Mouse (Mus musculus) fat pad, adult 2 months (tissue): ENCODE measurements around the gene Rgs10.

Source experiments
- DNase-seq: peaks from one replicate; pipeline ENCODE4 v3.0.0-alpha.2; 2011; ENCODE audit warnings: low read depth, low spot score; ENCODE audit errors: extremely low read depth

The Rgs10 gene

DNA sequence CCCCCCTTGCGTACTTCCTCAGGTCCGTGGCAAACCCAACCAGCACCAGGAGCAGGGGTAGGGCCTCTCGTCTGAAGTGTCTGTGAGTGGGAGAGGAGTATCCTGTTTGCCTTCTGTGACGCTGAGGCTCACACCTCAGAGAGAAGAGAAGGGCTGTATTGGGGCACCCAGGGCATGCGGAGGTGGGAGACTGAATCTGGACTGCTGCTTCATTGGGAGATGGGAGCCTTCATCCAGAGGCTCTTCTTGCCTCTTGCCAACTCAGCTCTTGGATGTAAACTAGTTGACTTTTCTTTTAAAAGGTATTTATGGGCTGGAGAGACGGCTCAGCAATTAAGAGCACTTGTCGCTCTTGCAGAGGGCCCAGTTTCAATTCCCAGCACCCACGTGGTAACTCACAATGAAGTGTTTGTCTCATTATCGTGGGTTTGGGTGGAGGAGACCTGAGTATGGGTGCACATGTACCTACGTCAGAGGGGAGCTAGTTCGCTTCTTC lies 42.3 kb downstream of the Rgs10 start:
- no peak for DNase-seq

DNA sequence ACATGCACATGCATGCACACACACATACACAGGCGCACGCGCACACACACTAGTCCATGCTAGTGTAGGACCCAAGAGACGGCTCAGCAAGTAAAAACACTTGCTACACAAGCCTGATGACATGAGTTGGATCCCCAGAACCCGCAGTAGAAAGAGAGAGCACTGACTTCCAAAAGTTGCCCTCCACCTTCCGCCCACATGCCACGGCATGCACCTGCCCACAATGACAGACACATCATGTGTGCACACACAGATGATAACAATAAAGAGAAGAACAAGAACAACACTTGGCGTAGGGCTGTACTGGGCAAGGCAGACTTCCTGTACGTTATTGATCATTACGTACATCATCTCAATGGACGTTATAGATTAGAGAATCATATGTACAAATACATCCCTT lies 44.4 kb downstream of the Rgs10 start:
- no peak for DNase-seq

- no peak for DNase-seq
Observed at GRCm38 (mm10) chr7:128373751-128374150, 44.8 kb downstream of the Rgs10 start.

GRCm38 (mm10) chr7:128372331-128372730 lies 46.2 kb downstream of the Rgs10 start:
- DNase-seq: no peak

DNA sequence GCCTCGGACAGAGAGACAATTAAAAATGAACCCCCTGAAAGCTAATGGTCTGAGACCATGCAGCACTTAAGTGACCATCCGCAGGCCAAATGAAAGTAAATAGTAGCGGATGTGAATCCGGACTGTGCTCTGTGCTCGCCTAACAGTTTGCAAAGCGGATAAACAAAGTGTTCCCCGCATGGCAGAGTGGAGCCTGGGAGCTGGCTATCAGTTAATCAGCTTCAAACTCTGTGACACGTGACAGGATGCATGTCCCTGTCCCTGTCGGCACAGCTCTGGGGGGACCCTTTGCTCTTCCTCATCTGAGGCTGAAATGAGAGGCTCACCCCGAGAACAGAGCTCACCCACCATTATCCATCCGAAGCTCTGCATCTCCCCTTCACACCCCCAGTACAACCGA lies 49.2 kb downstream of the Rgs10 start:
- DNase-seq: no peak

- no peak for DNase-seq
Observed at GRCm38 (mm10) chr7:128368828-128369227, 49.7 kb downstream of the Rgs10 start.

- no peak for DNase-seq
Observed at GRCm38 (mm10) chr7:128366654-128367053, 51.9 kb downstream of the Rgs10 start.

- DNase-seq: no peak
Observed at GRCm38 (mm10) chr7:128365096-128365715, 53.4 kb downstream of the Rgs10 start.

GRCm38 (mm10) chr7:128364526-128364925 lies 54.0 kb downstream of the Rgs10 start:
- no peak for DNase-seq

- peak; percentile 43 for DNase-seq
Observed at GRCm38 (mm10) chr7:128363806-128364205, 54.8 kb downstream of the Rgs10 start.

DNA sequence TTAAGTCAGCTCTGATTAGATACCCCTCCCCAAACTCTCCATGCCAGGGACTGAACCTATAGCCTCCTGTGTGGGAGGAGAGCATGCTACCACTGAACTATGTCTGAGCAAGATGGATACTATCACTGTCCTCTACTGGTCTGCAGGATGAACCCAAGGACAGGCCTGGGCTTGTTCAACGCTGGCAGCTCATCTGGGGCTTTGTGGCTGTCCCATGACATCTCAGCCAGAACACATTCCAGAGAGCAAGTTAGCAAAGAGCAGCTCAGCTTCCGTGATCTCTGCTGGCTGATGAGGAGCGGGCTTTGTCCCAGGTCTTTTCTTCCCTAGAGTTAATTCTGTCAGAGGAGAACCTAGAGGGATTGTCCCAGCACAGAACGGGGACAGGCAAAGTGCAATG lies 55.6 kb downstream of the Rgs10 start:
- DNase-seq: peak; percentile 56

GRCm38 (mm10) chr7:128359741-128360140 lies 58.8 kb downstream of the Rgs10 start:
- DNase-seq: no peak

DNA sequence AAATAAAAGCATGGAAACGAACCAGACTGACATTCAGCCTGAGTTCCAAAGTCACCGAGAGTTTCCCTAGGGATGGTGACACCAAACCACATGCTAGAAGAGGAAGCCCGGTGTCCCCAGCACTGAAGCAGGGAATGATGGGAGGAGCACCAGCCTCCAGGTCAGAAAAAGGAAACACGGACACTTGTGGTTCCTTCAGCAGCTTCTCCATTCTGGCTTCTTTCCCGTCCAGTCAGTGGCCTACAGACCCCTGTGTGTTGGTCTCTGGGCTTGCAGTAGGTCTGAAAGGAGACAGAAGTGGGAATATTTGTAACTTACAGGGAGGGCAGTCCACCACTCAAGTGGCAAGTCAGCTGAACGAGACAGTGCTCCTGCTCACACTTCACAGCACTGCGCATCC lies 59.4 kb downstream of the Rgs10 start:
- no peak for DNase-seq

GRCm38 (mm10) chr7:128358741-128359140 lies 59.8 kb downstream of the Rgs10 start:
- DNase-seq: no peak

GRCm38 (mm10) chr7:128356868-128357755 lies 61.4 kb downstream of the Rgs10 start:
- no peak for DNase-seq

- no peak for DNase-seq
Observed at GRCm38 (mm10) chr7:128355463-128355862, 63.1 kb downstream of the Rgs10 start.

DNA sequence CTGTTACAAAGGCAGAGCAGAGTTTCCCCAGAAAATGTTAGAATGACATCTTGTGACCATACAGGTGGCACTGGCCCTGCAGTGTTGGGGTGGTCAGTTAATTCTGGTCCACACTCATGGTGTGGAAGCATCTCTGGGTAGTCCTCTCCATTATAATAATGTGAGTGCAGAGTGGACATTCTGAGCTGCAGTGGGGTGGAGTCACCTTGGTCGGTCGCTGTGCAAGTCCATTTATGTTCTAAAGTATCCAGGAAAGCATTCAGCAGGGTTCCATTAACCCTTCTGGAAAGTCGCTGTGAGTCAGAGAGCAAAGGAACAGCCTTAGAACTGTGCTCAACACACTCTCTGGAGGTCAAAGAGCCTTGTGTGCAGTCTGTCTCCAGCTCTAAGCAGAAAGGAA lies 65.8 kb downstream of the Rgs10 start:
- DNase-seq: no peak

DNA sequence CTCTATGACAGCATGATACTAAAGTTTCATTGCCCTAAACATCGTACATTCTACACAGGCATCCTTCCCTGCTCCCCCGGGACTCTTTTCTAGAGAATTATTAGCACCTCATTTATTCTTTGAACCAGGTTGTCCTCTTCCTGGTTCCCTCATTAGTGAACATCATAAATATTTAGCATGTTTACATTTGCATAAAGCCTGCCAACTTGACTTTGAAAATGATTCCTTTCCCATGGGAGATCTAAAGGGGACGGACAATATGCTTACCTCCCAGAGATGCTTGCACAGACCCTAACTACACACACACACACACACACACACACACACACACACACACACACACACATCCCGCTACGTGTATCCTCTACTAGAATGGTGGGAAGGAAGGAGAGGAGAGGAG lies 67.4 kb downstream of the Rgs10 start:
- no peak for DNase-seq

DNA sequence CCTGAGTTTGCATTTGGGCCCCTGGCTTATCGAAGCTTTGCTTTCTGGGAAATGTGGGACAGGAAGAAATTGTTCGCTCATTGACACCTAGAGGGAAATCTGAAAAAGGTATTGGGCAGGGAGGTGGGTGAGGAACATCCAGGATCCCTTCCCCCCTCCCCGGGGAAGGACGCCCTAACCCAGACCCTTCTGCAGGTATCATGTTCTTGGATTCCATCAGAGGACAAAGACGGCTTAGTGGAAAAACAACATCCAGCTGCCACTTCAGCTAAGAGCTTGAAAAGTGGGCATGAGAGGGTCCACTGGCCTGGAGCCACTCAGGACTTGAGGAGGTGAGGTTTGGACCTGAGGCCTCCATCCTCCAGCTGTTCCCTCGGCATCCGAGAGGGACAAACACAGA lies 68.2 kb downstream of the Rgs10 start:
- no peak for DNase-seq

DNA sequence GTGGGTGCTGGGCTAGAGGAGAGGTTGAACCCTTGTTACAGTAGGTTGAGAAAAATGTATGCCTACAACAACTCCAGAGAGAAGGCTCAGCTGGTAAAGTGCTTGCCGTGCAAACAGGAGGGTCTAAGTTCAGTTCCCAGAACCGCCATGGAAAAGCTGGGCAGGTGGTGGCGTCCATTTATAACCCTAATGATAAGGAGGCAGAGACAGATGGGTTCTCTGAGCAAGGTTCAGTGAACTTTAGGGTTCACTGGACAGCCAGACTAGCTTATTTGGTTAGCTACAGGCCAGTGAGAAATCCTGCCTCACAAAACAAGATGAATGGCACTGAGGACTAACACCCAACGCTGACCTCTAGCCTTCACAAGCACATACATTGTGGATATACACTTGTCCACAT lies 68.8 kb downstream of the Rgs10 start:
- DNase-seq: no peak

DNA sequence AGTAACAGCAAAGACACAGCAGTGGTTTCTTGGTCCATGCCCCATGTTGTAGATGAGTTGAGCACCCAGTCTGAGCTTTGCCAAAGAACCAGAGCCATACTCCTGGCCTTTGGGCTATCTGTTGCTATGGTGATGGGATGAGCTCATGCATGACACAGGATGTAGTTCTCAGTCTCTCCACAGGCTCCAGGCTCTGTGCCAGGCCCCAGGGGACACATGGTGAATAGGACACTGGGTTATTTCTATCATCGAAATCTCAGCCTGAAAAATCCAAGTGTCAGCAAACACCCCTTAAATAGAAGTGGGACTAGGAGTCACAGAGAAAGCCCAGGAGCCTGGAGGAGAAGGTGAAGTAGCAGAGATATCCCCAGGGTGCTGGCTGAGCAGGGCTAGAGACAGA lies 70.0 kb downstream of the Rgs10 start:
- DNase-seq: no peak

DNA sequence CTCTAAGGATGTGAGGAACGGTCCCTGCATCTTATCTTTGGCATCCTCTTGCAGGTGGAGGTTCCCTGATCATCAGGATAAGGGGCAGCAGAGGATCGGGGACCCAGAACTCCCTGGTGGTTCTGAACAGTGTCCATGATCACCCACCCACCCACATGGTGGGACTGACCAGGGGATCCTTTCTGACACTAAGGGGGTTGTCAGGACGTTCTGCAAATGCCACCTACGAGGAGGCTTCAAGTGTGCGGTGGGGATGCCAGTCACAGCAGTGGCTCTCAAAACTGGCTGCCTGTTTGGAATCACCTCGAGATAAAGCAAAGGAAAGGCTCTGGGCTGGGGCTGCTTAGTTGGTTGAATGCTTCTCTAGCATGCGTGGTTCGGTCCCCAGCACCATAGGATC lies 71.6 kb downstream of the Rgs10 start:
- DNase-seq: no peak
